Mouse (Mus musculus): ENCODE measurements around the gene Ell3. TPM values are rescaled to one million over a fixed set of nuclear protein-coding genes. Genes with fewer than 3 reads are reported as not detected.
A peak's percentile ranks its signal among the peaks of the same experiment; 100 is the strongest.
"Not testable (repeated sequence)": the region's sequence is repeated elsewhere in the genome, so short reads cannot be mapped to it uniquely, and the experiment has no call there.

Ell3 gene
- total RNA-seq (2021), result not detected

- DNase-seq (ENCODE audit: extremely low spot score in 1 of 2, low spot score in 1 of 2), result no peak
These were observed at the start of gene Ell3 for GRCm38 (mm10) chr2:121444178-121444577. TSS of gene Ell3 (minus strand) at chr2:121444278.

GRCm38 (mm10) chr2:121484403-121484802, 40.3 kb upstream of the Ell3 start:
- not testable (repeated sequence) for DNase-seq (ENCODE audit: extremely low spot score in 1 of 2, low spot score in 1 of 2)

- DNase-seq (ENCODE audit: extremely low spot score in 1 of 2, low spot score in 1 of 2), result no peak
These were observed 39.5 kb upstream of the Ell3 start for GRCm38 (mm10) chr2:121483576-121483975.

- not testable (repeated sequence) for DNase-seq (ENCODE audit: extremely low spot score in 1 of 2, low spot score in 1 of 2)
These were observed 36.8 kb upstream of the Ell3 start for GRCm38 (mm10) chr2:121480916-121481315.

- DNase-seq (ENCODE audit: extremely low spot score in 1 of 2, low spot score in 1 of 2), result no peak
These were observed 36.4 kb upstream of the Ell3 start for GRCm38 (mm10) chr2:121480498-121480897.

- DNase-seq (ENCODE audit: extremely low spot score in 1 of 2, low spot score in 1 of 2), result no peak
These were observed 33.6 kb upstream of the Ell3 start for GRCm38 (mm10) chr2:121477491-121478266.

- DNase-seq (ENCODE audit: extremely low spot score in 1 of 2, low spot score in 1 of 2), result not testable (repeated sequence)
These were observed 31.2 kb upstream of the Ell3 start for GRCm38 (mm10) chr2:121475306-121475705.

GRCm38 (mm10) chr2:121474180-121474535, 30.1 kb upstream of the Ell3 start:
- peak in 1 of 2 experiments; percentile 16 for DNase-seq (ENCODE audit: extremely low spot score in 1 of 2, low spot score in 1 of 2)

GRCm38 (mm10) chr2:121473301-121474179, 29.5 kb upstream of the Ell3 start, which contains the start of gene Mfap1b:
TSS of gene Mfap1b (minus strand) at chr2:121474067.
- DNase-seq (ENCODE audit: extremely low spot score in 1 of 2, low spot score in 1 of 2), result peak; percentile 56 to 67

- DNase-seq (ENCODE audit: extremely low spot score in 1 of 2, low spot score in 1 of 2), result not testable (repeated sequence)
These were observed 28.7 kb upstream of the Ell3 start for GRCm38 (mm10) chr2:121472783-121473182.

GRCm38 (mm10) chr2:121468982-121469381, 24.9 kb upstream of the Ell3 start:
- DNase-seq (ENCODE audit: extremely low spot score in 1 of 2, low spot score in 1 of 2), result not testable (repeated sequence)

- no peak for DNase-seq (ENCODE audit: extremely low spot score in 1 of 2, low spot score in 1 of 2)
These were observed 16.0 kb upstream of the Ell3 start for GRCm38 (mm10) chr2:121460071-121460470.

GRCm38 (mm10) chr2:121456692-121457642, 12.9 kb upstream of the Ell3 start, which contains the start of gene Serinc4:
TSS of gene Serinc4 (minus strand) at chr2:121456781.
- DNase-seq (ENCODE audit: extremely low spot score in 1 of 2, low spot score in 1 of 2), result peak; percentile 65 to 68

GRCm38 (mm10) chr2:121455534-121455933, 11.5 kb upstream of the Ell3 start:
- DNase-seq (ENCODE audit: extremely low spot score in 1 of 2, low spot score in 1 of 2), result no peak

GRCm38 (mm10) chr2:121453917-121454316, 9.8 kb upstream of the Ell3 start:
- no peak for DNase-seq (ENCODE audit: extremely low spot score in 1 of 2, low spot score in 1 of 2)

- DNase-seq (ENCODE audit: extremely low spot score in 1 of 2, low spot score in 1 of 2), result no peak
These were observed 8.9 kb upstream of the Ell3 start, which contains the start of gene Hypk for GRCm38 (mm10) chr2:121452990-121453389. TSS of gene Hypk (plus strand) at chr2:121453290.

- no peak for DNase-seq (ENCODE audit: extremely low spot score in 1 of 2, low spot score in 1 of 2)
These were observed 8.3 kb upstream of the Ell3 start for GRCm38 (mm10) chr2:121452361-121452760.

GRCm38 (mm10) chr2:121450093-121450492, 6.0 kb upstream of the Ell3 start:
- DNase-seq (ENCODE audit: extremely low spot score in 1 of 2, low spot score in 1 of 2), result no peak

- peak in 1 of 2 experiments; percentile 30 for DNase-seq (ENCODE audit: extremely low spot score in 1 of 2, low spot score in 1 of 2)
These were observed 5.5 kb upstream of the Ell3 start for GRCm38 (mm10) chr2:121449545-121450011.

Measured in layer of hippocampus, postnatal 25 days (tissue).